Mouse (Mus musculus) erythroblast, embryonic 14.5 days (primary cell): ENCODE results near the gene Nsmce1. TPM values are rescaled to one million over a fixed set of nuclear protein-coding genes. Genes with fewer than 3 reads are reported as not detected.
A peak's percentile ranks its signal among the peaks of the same experiment; 100 is the strongest.

Experiments
- H3K27me3 ChIP-seq: 2 replicates; pipeline ENCODE4 v1.6.1; 2012; ENCODE audit warnings: inconsistent platforms; ENCODE audit not compliant: control insufficient read depth
- H3K36me3 ChIP-seq: 2 replicates; pipeline ENCODE4 v1.6.1; 2012; ENCODE audit warnings: mild to moderate bottlenecking, inconsistent platforms; ENCODE audit not compliant: control insufficient read depth
- H3K4me1 ChIP-seq: 2 replicates; pipeline ENCODE4 v1.6.1; 2012; ENCODE audit warnings: inconsistent platforms; ENCODE audit not compliant: control insufficient read depth
- H3K4me3 ChIP-seq: replicated peaks from 2 replicates; pipeline ENCODE3; 2012; ENCODE audit warnings: moderate library complexity, mild to moderate bottlenecking, inconsistent platforms
- H3K9me3 ChIP-seq: 2 replicates; pipeline ENCODE4 v1.6.1; 2012; ENCODE audit warnings: low read length, inconsistent platforms, mixed read lengths; ENCODE audit not compliant: control insufficient read depth
- GATA1 ChIP-seq: IDR thresholded peaks from 2 replicates; pipeline ENCODE4 v1.6.1; 2012; ENCODE audit warnings: low read length, inconsistent platforms, mixed read lengths
- TAL1 ChIP-seq: IDR thresholded peaks from 3 replicates; pipeline ENCODE4 v1.6.1; 2012; ENCODE audit warnings: low read length, inconsistent platforms, mixed read lengths
- polyA plus RNA-seq: library from polyadenylated mRNA; stranded (reverse); fragments of >175 nt; gene quantifications from 2 replicates; pipeline ENCODE4 v1.2.3, GENCODE M21; 2012

Nsmce1 gene
- 2.3 and 2.9 TPM in 2 replicates for polyA plus RNA-seq

DNA sequence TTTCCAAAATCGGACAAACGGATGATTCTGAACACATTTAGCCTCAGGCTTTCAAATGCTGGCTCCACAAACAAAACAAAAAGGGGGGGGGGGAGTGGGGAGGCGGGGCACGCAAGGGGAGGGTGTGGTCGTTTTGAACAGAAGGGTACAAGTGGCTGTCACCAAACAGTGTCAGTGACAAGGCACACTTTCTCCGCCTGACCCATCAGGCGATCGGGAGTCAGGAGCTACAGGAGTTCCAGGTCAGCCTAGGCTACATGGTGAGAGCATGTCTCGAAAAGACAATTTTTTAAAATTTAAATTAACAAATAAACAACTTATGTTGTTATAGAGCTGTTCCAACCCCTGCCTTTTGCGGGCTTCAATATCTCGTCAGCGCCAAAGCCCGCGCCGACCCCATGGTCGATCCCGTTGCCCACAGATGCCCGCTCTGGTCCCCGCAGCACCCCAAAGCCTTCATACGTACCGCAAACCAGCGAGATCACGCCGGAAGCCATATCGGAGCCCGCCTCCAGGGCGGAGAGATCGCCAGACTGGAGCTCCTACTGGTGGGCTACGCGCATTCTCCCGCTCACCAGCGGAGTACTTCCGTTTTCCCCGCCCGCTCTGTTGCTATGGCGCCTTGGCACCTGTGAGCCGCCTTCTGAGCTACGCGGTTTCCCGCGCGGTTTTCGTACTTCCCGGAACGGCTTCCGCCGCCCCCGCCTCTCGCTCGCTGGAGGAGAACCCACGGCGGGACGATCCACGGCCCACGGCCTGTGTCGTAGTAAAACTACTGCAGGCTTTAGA is at the start of gene Nsmce1:
Gene Nsmce1, minus strand, starts transcription at position 650 of the 789 bp plus-strand sequence.
- Histone ChIP-seq H3K4me1 (peaks cover 72% of the 10 kb centered on the region), H3K36me3 (peaks cover 30% of the 10 kb centered on the region)
- TF ChIP-seq GATA1 (0 out of 2 replicates have a peak, but pooled peaks have one; percentile 33), TAL1 (no peak)

DNA sequence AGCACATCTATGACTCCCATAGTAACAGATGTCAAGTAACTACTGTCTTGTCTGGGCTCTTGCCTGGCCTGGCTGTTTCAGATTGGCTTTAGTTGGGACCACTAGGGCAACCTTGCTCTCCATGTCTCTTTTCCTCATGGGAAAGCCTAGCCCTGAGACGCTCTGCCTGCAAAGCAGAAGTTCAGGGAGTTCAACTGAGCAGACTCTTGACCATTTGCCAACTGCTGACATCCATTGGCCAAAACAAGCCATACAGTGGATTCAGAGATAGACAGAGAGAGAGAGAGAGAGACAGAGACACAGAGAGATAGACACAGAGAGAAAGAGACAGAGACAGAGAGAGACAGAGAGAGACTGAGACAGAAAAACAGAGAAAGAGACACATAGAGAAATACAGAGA is 49.6 kb upstream of the Nsmce1 start:
- peaks cover 47% of the 10 kb centered on the region for H3K27me3 ChIP-seq
- TF ChIP-seq GATA1 (no peak), TAL1 (no peak)
- no peaks in the 10 kb centered on the region for H3K9me3 ChIP-seq
- H3K4me3 ChIP-seq = no peak overlapping the region
- H3K36me3 ChIP-seq = no peaks in the 10 kb centered on the region
- no peaks in the 10 kb centered on the region for H3K4me1 ChIP-seq

More for the DNA sequence above, at the start of gene Nsmce1:
- H3K9me3 ChIP-seq = no peaks in the 10 kb centered on the region
- no peaks in the 10 kb centered on the region for H3K27me3 ChIP-seq
- peak within 1 kb of the TSS; percentile 80 for H3K4me3 ChIP-seq

DNA sequence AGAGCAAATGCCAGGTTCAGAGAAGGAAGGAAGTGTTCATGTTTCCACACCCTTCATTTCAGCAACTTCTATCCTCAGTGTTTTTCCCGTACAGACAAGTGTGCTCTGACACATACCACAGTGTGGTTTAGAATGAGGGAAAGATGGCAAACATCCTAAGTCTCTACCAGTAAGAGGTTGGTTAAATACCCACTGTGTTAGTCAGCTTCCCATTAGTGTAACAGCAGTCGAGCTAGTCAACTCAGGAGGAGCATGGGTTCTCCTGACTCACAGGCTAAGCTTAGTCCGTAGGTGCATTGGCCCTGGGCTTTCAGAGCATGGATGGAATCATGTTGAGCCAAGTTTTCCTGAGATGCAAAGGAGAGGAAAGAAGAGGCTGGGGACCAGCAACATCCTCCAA is 48.0 kb upstream of the Nsmce1 start:
- no peaks in the 10 kb centered on the region for H3K4me1 ChIP-seq
- H3K27me3 ChIP-seq = peaks cover 43% of the 10 kb centered on the region
- H3K36me3 ChIP-seq = no peaks in the 10 kb centered on the region
- no peak overlapping the region for H3K4me3 ChIP-seq
- H3K9me3 ChIP-seq = peaks cover 2% of the 10 kb centered on the region
- TF ChIP-seq TAL1 (no peak), GATA1 (no peak)

DNA sequence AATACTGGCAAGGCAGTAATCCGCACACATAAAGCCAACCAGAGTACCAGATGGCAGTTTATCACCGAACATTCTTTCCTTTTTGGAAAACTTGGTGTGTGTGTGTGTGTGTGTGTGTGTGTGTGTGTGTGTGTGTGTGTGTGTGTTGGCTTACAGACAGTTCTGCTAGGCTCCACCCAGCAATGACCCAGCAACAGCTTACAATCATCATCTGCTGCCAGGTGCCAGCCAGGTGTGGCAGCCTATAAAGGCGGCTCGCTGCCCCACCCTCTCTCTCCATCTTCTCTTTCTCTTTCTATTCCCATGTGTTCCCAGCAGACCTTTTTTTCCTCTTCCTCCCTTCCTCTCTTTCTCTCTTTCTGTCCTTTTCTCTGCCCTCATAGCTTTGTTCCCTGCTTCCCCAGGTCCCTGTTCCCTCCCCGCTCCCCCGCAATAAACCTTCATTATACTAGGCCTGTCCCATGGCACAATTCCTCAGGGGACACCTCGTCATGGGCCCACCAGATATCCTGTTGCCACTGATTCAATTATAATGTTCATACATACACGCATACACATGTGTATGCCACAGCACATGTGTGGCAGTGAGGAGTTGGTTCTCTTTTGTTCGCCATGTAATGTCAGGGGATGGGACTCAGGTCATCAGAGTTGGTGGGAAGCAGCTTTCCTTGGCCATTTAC is 36.6 kb upstream of the Nsmce1 start:
- peaks cover 11% of the 10 kb centered on the region for H3K27me3 ChIP-seq
- no peaks in the 10 kb centered on the region for H3K9me3 ChIP-seq
- no peak overlapping the region for H3K4me3 ChIP-seq
- TF ChIP-seq TAL1 = no peak
- no peak for TF ChIP-seq GATA1
- no peaks in the 10 kb centered on the region for H3K36me3 ChIP-seq
- H3K4me1 ChIP-seq = peaks cover 28% of the 10 kb centered on the region

DNA sequence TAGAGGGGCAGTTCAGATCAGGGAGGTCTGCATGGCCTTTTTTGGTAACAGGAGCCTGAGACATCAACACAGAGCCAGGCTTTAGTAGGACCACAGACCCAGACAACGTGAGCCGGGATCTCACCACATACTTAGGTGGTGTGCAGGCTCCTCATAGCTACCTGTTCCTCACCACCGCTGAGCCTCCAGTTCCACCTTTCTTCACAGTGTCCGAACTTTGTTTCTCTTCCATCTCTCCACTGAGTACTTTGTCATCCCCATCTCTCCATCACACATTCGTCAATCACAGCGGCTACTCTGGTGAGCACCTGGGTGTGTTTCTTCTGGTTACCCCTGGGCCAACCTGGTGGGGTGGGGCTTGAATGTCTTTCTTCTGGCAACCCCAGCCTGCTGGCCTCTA is 35.8 kb upstream of the Nsmce1 start:
- no peak for TF ChIP-seq GATA1
- no peak for TF ChIP-seq TAL1
- H3K4me1 ChIP-seq = peaks cover 36% of the 10 kb centered on the region
- H3K4me3 ChIP-seq = no peak overlapping the region
- H3K36me3 ChIP-seq = no peaks in the 10 kb centered on the region
- peaks cover 11% of the 10 kb centered on the region for H3K27me3 ChIP-seq
- no peaks in the 10 kb centered on the region for H3K9me3 ChIP-seq

DNA sequence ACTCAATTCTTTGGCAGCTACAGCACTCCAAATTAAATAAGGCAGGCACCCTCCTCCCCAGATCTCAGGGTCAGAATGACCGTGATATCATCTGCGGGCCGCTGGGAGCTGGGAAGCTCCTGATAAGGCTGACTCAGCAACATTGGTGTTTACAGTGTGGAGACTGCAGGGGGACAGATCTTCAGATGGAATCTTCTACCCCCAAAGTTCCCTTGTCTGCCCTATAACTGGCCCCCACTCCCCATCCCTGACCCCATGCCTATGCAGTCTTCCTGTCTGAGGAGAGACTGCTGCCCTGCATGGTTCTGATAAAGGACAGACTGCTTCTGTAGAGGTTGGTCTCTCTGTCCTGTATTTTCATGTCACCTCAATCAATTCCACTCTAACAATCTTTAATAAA is 31.7 kb upstream of the Nsmce1 start:
- H3K4me1 ChIP-seq = peaks cover 59% of the 10 kb centered on the region
- H3K27me3 ChIP-seq = peaks cover 11% of the 10 kb centered on the region
- H3K4me3 ChIP-seq = peak overlapping the region; percentile 44
- H3K9me3 ChIP-seq = peaks cover 3% of the 10 kb centered on the region
- peaks cover 2% of the 10 kb centered on the region; the same call in 1 of the 2 replicates for H3K36me3 ChIP-seq
- TF ChIP-seq GATA1 (peak; percentile 63), TAL1 (peak; percentile 35; the same call in 1 of the 3 replicates)

DNA sequence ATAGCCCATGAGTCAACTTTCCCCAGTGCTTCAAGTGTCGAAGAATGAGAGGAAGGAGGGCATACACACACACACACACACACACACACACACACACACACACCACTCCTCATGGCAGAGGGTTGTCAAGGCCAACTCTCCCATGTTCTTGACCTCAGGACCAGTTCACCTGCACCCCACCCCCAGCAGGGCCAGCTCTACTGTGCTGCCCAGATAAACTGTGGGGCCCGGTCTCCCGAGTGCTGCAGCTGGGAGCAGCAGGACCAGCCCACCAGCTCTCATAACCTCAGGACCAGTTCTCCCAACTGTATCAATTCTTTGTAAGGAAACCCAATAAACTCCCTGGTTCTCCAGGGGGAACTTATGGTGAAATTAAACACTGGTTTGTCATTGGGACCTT is 28.3 kb upstream of the Nsmce1 start:
- Histone ChIP-seq H3K9me3 (peaks cover 3% of the 10 kb centered on the region), H3K4me1 (peaks cover 78% of the 10 kb centered on the region), H3K36me3 (peaks cover 2% of the 10 kb centered on the region; the same call in 1 of the 2 replicates), H3K4me3 (no peak overlapping the region), H3K27me3 (no peaks in the 10 kb centered on the region)
- TF ChIP-seq GATA1 (no peak), TAL1 (no peak)

DNA sequence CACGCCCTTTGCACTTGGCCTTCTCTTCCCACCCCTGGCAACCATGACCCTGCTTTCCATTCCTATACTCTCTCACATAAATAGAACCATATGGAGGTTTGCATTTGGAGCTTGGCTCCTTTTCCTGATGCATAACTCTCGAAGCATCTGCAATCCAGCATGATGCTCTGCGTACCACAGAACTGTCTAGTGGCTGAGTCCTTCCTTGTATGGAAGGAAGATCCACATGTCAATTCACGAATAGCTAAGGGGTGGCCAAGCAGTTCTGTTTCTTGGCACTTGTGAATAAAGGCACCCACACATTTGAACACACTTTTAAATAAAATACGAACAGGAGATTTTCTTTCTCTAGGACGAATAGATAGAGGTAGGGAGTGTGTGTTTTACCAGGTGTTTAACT is 26.1 kb upstream of the Nsmce1 start:
- TF ChIP-seq TAL1 = no peak
- peaks cover 3% of the 10 kb centered on the region for H3K9me3 ChIP-seq
- H3K4me1 ChIP-seq = peaks cover 71% of the 10 kb centered on the region
- peaks cover 2% of the 10 kb centered on the region; the same call in 1 of the 2 replicates for H3K36me3 ChIP-seq
- H3K27me3 ChIP-seq = no peaks in the 10 kb centered on the region
- no peak overlapping the region for H3K4me3 ChIP-seq

DNA sequence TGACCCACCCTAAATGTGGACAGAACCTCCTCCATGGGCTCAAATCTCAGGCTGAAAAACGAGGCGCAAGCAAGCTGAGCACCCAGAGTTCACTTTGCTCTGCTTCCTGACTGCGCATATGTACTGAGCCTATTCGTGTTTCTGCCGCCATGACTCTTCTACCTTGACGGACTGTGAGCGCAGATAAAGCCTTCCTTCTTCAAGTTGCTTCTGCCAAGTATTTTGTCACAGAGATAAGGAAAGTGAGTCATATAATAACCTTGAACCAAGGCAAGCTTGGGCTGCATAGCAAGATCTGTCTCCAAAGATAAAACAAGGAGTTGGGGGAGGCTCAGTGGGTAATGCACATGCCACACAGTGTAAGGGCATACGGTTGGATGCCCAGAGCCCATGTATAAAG is 25.3 kb upstream of the Nsmce1 start:
- Histone ChIP-seq H3K4me1 (peaks cover 66% of the 10 kb centered on the region), H3K9me3 (peaks cover 3% of the 10 kb centered on the region), H3K27me3 (no peaks in the 10 kb centered on the region), H3K4me3 (peak overlapping the region; percentile 15), H3K36me3 (peaks cover 2% of the 10 kb centered on the region; the same call in 1 of the 2 replicates)
- peak; percentile 46 for TF ChIP-seq GATA1
- TF ChIP-seq TAL1 = 0 out of 3 replicates have a peak, but pooled peaks have one; percentile 22
